Mouse (Mus musculus): ENCODE measurements at regions not wholly inside any gene's neighbourhood (a gene's known extent, or its start where the extent isn't known, plus 50 kb on each side); places are given as distances from the start of the nearest gene placed in this dataset.
A peak's percentile ranks its signal among the peaks of the same experiment; 100 is the strongest.

- H3K4me3 ChIP-seq (replicated peaks; ENCODE audit: low read length) = no peak overlapping the region
- peak; percentile 75; the same call in 1 of the 2 replicates for ATAC-seq (ENCODE audit: low FRiP score, low read depth)
- no peak overlapping the region for H3K27ac ChIP-seq (replicated peaks; ENCODE audit: low read depth, low read length)
- peak overlapping the region; percentile 28; the same call in 1 of the 2 replicates for H3K4me2 ChIP-seq (replicated peaks; ENCODE audit: low read depth, low read length, severe bottlenecking)
- no peaks in the 10 kb centered on the region for H3K9me3 ChIP-seq (ENCODE audit: control insufficient read depth, low read length)
- peak; percentile 85 for DNase-seq (ENCODE audit: low spot score)
- no peaks in the 10 kb centered on the region for H3K4me1 ChIP-seq (ENCODE audit: control insufficient read depth, insufficient read depth, low read length)
- 13% methylated on average over 13 of the region's 13 CpGs for WGBS
- H3K27me3 ChIP-seq (ENCODE audit: control insufficient read depth, insufficient read depth, low read length) = no peaks in the 10 kb centered on the region
- no peak overlapping the region for H3K9ac ChIP-seq (ENCODE audit: low read depth, low read length, severe bottlenecking)
- TF ChIP-seq POLR2A (IDR thresholded peaks at IDR 0.05; ENCODE audit: borderline replicate concordance, extremely low read depth, insufficient read depth, insufficient read length) = no peak
- no peaks in the 10 kb centered on the region for H3K36me3 ChIP-seq (ENCODE audit: control insufficient read depth, insufficient read depth, low read length)
Observed at GRCm38 (mm10) chr10:83819266-83819949, 96.7 kb downstream of the 1500009L16Rik start.

GRCm38 (mm10) chr10:83819950-83820275 lies 97.2 kb downstream of the 1500009L16Rik start:
- Histone ChIP-seq H3K27ac (replicated peaks; ENCODE audit: low read depth, low read length) (no peak overlapping the region), H3K9me3 (ENCODE audit: control insufficient read depth, low read length) (no peaks in the 10 kb centered on the region), H3K4me1 (ENCODE audit: control insufficient read depth, insufficient read depth, low read length) (no peaks in the 10 kb centered on the region), H3K9ac (ENCODE audit: low read depth, low read length, severe bottlenecking) (no peak overlapping the region), H3K4me2 (replicated peaks; ENCODE audit: low read depth, low read length, severe bottlenecking) (no peak overlapping the region), H3K4me3 (replicated peaks; ENCODE audit: low read length) (no peak overlapping the region), H3K36me3 (ENCODE audit: control insufficient read depth, insufficient read depth, low read length) (no peaks in the 10 kb centered on the region), H3K27me3 (ENCODE audit: control insufficient read depth, insufficient read depth, low read length) (no peaks in the 10 kb centered on the region)
- no peak for DNase-seq (ENCODE audit: low spot score)
- TF ChIP-seq POLR2A (IDR thresholded peaks at IDR 0.05; ENCODE audit: borderline replicate concordance, extremely low read depth, insufficient read depth, insufficient read length) = no peak
- no peak for ATAC-seq (ENCODE audit: low FRiP score, low read depth)
- 77% methylated on average over 8 of the region's 8 CpGs for WGBS

- DNase-seq (ENCODE audit: low spot score) (no peak), ATAC-seq (ENCODE audit: low FRiP score, low read depth) (no peak)
- no peak overlapping the region for H3K4me3 ChIP-seq (replicated peaks; ENCODE audit: low read length)
- H3K27me3 ChIP-seq (ENCODE audit: control insufficient read depth, insufficient read depth, low read length) = no peaks in the 10 kb centered on the region
- no peak for TF ChIP-seq POLR2A (IDR thresholded peaks at IDR 0.05; ENCODE audit: borderline replicate concordance, extremely low read depth, insufficient read depth, insufficient read length)
- no peak overlapping the region for H3K27ac ChIP-seq (replicated peaks; ENCODE audit: low read depth, low read length)
- 76% methylated on average over 10 of the region's 10 CpGs for WGBS
- no peaks in the 10 kb centered on the region for H3K4me1 ChIP-seq (ENCODE audit: control insufficient read depth, insufficient read depth, low read length)
- H3K36me3 ChIP-seq (ENCODE audit: control insufficient read depth, insufficient read depth, low read length) = no peaks in the 10 kb centered on the region
- no peaks in the 10 kb centered on the region for H3K9me3 ChIP-seq (ENCODE audit: control insufficient read depth, low read length)
- no peak overlapping the region for H3K4me2 ChIP-seq (replicated peaks; ENCODE audit: low read depth, low read length, severe bottlenecking)
- no peak overlapping the region for H3K9ac ChIP-seq (ENCODE audit: low read depth, low read length, severe bottlenecking)
Observed at GRCm38 (mm10) chr10:83821089-83821488, 98.4 kb downstream of the 1500009L16Rik start.

GRCm38 (mm10) chr10:83826105-83826504 lies 103.4 kb downstream of the 1500009L16Rik start:
- Histone ChIP-seq H3K36me3 (ENCODE audit: control insufficient read depth, insufficient read depth, low read length) (no peaks in the 10 kb centered on the region), H3K27me3 (ENCODE audit: control insufficient read depth, insufficient read depth, low read length) (no peaks in the 10 kb centered on the region), H3K9me3 (ENCODE audit: control insufficient read depth, low read length) (no peaks in the 10 kb centered on the region), H3K4me1 (ENCODE audit: control insufficient read depth, insufficient read depth, low read length) (no peaks in the 10 kb centered on the region), H3K27ac (replicated peaks; ENCODE audit: low read depth, low read length) (no peak overlapping the region), H3K4me2 (replicated peaks; ENCODE audit: low read depth, low read length, severe bottlenecking) (no peak overlapping the region), H3K9ac (ENCODE audit: low read depth, low read length, severe bottlenecking) (no peak overlapping the region), H3K4me3 (replicated peaks; ENCODE audit: low read length) (no peak overlapping the region)
- no peak for ATAC-seq (ENCODE audit: low FRiP score, low read depth)
- no peak for DNase-seq (ENCODE audit: low spot score)
- 77% methylated on average over 5 of the region's 5 CpGs for WGBS
- TF ChIP-seq POLR2A (IDR thresholded peaks at IDR 0.05; ENCODE audit: borderline replicate concordance, extremely low read depth, insufficient read depth, insufficient read length) = no peak

DNA sequence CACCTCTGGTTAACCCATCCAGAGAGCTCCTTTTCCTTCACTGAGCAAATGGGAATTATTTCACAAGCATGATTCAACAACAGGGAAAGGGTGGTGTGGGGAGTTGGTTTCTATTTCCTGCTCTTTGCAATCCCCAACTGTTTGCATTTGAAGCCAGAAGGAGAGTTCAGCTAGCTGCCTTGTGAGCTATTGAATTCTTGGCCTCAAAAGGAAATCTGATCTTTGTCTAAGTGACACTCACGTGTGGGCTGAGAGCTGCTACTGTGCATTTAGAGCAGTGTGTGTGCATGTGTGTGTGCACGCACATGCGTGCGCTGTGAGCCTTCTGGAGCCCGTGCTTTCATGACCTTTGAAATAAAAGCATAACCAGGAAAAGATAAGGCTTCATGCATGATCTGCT lies 113.7 kb downstream of the 1500009L16Rik start:
- Histone ChIP-seq H3K4me2 (replicated peaks; ENCODE audit: low read depth, low read length, severe bottlenecking) (no peak overlapping the region), H3K9me3 (ENCODE audit: control insufficient read depth, low read length) (no peaks in the 10 kb centered on the region), H3K9ac (ENCODE audit: low read depth, low read length, severe bottlenecking) (no peak overlapping the region), H3K36me3 (ENCODE audit: control insufficient read depth, insufficient read depth, low read length) (no peaks in the 10 kb centered on the region), H3K27me3 (ENCODE audit: control insufficient read depth, insufficient read depth, low read length) (no peaks in the 10 kb centered on the region), H3K27ac (replicated peaks; ENCODE audit: low read depth, low read length) (no peak overlapping the region), H3K4me3 (replicated peaks; ENCODE audit: low read length) (no peak overlapping the region), H3K4me1 (ENCODE audit: control insufficient read depth, insufficient read depth, low read length) (no peaks in the 10 kb centered on the region; the same call in 1 of the 2 replicates)
- no peak for TF ChIP-seq POLR2A (IDR thresholded peaks at IDR 0.05; ENCODE audit: borderline replicate concordance, extremely low read depth, insufficient read depth, insufficient read length)
- DNase-seq (ENCODE audit: low spot score) (peak; percentile 9), ATAC-seq (ENCODE audit: low FRiP score, low read depth) (no peak)
- WGBS = 69% methylated on average over 5 of the region's 5 CpGs

Data from limb, embryonic 14.5 days (tissue).